Mouse (Mus musculus) liver, adult 2 months (tissue): ENCODE measurements at regions not wholly inside any gene's neighbourhood (a gene's known extent, or its start where the extent isn't known, plus 50 kb on each side); places are given as distances from the start of the nearest gene placed in this dataset.

Source experiments
- CTCF ChIP-seq: fragments of 200-500 bp; IDR thresholded peaks from 2 replicates; pipeline ENCODE4 v1.5.1; 2011; ENCODE audit warnings: low read depth, low read length, control low read depth
- POLR2A ChIP-seq: fragments of 200-500 bp; IDR thresholded peaks from 2 replicates; pipeline ENCODE4 v1.6.1; 2011; ENCODE audit warnings: low read length, control low read depth; ENCODE audit not compliant: insufficient read depth; ENCODE audit errors: extremely low read depth

DNA sequence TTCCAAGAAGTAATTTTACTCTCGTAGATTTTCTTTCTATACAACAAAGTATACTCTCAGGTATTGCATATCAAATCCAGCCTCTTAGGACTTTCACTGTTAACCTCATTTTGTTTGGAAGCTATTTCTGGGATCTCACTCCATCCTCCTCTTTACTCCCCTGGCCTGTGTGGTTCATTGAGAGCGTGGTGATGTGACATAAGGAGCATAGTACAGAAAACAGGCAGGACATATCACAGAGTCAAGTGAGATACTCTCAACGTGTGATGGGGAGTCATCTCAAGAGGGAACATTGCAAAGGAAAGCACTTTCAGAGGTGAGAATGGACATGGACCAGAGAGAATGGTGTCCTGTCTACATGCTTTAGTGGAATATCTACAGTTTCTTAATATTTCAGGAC, 297.8 kb upstream of the Pitrm1 start:
- TF ChIP-seq POLR2A (no peak), CTCF (no peak)
